Mouse (Mus musculus) right cerebral cortex, postnatal 10 days (tissue): Measurements from ENCODE around the gene Crybb3.

Experiments
- DNase-seq, 2 experiments: peaks; one replicate each; pipeline ENCODE4 v3.0.0; 2021; ENCODE audit warnings: low spot score in 2 of 2

Gene Crybb3

GRCm38 (mm10) chr5:113105035-113105434 lies 23.7 kb upstream of the Crybb3 start:
- no peak for DNase-seq

DNA sequence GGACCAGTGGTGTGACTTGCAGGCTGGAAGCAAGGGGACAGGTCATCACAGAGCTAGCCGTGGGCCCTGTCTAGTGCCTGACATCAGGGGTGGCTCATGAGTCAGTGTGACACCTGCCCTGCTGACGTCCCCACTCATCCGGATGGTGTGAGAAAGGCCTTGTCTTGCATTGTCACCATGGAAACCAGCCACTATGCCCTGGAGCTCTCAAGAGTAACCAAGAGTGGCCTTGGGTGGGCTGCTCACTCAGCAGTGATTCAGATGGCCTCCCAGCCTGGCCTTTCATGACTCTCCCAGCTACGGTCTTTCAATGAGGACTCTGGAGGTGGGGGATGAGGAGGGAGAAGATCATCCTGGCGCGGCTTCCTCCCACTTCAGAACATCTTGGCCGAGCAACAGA lies 21.1 kb upstream of the Crybb3 start:
- no peak for DNase-seq

- no peak for DNase-seq
Observed at GRCm38 (mm10) chr5:113101457-113101856, 20.1 kb upstream of the Crybb3 start.

- no peak for DNase-seq
Observed at GRCm38 (mm10) chr5:113100422-113100821, 19.0 kb upstream of the Crybb3 start.

DNA sequence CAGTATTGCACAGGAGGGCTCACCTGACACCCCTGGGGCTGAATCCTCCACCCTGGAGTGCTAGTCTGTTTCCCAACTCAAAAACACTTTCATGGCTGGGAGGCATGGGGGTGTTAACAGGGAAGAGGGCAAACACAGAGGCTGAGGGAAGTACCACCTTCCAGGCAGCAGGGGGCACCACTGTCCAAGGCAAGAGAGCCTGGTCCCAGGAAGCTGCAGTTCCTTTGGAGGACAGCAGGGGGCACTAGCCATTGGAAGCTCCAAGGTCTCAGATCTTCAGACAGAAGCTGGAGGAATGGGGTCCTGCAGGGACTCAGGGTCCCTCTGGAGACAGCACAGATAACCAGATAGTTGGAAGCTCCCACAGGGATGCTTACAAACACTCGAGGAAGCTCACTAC lies 18.2 kb upstream of the Crybb3 start:
- peak; percentile 89 to 93 for DNase-seq

- DNase-seq: no peak
Observed at GRCm38 (mm10) chr5:113097551-113097950, 16.2 kb upstream of the Crybb3 start.

DNA sequence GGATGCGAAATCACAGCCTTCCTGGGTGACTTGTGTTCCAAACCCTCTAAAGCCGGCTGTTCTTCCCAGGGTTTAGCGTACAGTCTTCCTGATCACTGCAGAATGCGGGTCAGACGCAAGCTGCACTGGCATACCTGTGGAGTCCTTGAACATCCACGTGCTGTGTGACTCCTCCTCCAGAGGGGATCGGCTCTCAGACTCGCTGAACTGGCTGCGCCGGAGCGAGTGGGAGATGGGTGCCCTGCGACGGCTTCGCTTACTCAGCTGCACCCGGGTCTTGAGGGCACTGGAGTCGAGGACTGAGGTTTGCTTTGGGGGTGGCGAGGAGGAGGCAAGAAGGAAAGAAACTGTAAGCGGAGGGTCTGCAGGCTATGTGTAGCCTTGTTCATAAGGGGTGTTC lies 14.1 kb upstream of the Crybb3 start:
- DNase-seq: no peak

- no peak for DNase-seq
Observed at GRCm38 (mm10) chr5:113092406-113092805, 11.0 kb upstream of the Crybb3 start.

DNA sequence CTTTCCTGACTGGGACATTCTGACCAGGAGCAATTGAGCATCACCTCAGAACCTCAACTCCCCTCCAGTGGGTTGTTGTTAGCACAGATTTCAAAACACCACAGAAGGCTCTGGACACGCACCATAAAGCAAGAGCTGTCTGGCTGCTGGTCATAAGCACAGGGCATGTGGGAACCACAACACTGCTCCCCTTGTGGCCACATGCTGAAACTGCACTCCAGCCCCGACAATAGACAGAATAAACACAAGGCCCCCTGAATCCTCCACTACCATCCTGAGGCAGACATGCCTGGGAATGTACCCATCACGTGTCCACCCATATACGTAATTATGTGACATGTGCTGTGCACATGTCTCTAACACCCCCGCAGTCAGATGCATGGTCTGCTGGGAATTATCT lies 9.8 kb upstream of the Crybb3 start:
- peak in 1 of 2 experiments; percentile 76 for DNase-seq

DNA sequence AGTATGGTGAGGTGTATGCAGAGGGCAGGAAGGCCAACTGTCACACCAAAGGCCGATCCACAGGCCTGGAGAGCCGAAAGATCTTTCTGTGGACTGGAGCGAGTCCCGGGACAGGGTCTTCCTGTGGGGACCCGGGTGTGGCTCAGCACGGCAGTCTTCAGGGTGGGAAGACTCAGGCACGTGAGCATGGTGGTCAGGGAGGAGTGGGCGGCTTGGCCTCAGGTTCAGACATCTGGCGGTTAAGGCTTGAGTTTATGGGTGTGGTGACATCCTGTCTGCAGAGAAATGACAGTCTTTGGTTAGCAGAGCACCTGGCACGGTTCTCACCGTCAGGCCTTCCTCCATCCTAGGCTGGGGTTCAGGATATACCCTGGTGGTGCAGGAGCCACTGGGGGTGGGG lies 9.4 kb upstream of the Crybb3 start:
- DNase-seq: no peak

DNA sequence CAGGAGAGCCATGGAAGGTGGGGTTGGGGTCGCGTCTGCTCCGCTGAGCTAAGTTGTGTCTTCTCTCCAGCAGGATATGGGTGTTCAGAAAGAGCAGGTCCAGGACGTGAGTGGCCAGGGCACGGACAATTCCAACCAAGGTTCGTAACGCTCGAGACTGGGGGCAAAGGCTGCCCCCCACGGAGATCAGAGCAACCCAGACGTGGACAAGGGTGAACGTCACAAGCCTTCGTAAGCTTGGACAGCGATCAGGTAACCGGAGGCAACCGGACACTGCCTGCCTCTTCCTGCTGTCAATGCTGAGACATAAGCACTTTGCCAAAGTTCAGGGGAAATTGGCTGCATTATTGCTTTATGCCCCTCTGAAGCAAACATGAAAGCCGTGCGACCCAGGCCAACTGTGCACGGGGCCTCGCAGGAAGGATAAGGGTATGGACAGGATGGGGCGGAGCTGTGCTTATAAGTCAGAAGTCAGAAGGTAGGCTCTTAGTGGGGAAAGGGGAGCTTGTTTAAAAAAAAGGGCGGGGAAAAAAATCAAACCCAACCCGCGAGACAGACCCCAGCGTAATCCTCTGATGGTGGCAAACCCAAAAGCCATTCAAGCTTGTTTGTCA lies 8.8 kb upstream of the Crybb3 start:
- DNase-seq: no peak

- no peak for DNase-seq
Observed at GRCm38 (mm10) chr5:113087465-113087864, 6.1 kb upstream of the Crybb3 start.

- no peak for DNase-seq
Observed at GRCm38 (mm10) chr5:113086990-113087389, 5.6 kb upstream of the Crybb3 start.

DNA sequence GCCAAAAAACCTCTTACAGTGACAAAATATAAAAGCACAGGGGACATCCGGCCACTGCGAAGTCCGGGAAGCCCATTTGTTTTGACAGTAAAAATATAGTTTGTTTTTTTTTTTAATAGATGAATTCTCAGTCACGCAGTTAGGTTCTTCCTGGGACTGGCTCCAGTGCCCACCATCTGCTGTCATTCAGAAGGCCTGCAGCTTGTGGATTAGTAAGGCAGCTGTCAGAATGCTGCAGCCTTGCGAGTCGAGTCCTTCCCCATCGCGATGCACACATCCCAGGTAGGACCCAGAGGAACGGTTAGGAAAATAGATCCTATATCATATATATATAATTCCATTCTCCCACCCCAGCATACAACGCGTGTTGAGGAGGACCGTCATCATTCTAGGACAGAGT lies 5.1 kb upstream of the Crybb3 start:
- peak; percentile 72 to 83 for DNase-seq

DNA sequence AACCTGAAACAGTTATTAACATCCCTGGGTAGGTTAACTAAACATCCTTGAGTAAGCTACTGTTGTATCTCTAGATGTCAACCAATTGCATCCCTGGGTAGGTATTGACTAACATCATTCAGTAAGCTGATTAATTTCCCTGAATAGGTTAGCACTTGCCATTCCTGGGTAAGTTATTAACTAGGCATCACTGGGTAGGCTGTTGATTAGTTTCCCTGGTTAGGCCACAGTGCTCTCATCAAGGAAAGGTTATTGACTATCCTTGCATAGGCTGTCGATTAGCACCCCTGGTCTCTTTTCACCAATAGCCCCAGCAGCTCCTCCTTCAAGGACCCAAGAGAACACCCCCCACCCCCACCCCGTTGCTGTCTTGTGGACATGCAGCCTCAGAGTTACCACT lies 4.5 kb upstream of the Crybb3 start:
- no peak for DNase-seq

GRCm38 (mm10) chr5:113084309-113084708 lies 2.9 kb upstream of the Crybb3 start:
- DNase-seq: no peak

DNA sequence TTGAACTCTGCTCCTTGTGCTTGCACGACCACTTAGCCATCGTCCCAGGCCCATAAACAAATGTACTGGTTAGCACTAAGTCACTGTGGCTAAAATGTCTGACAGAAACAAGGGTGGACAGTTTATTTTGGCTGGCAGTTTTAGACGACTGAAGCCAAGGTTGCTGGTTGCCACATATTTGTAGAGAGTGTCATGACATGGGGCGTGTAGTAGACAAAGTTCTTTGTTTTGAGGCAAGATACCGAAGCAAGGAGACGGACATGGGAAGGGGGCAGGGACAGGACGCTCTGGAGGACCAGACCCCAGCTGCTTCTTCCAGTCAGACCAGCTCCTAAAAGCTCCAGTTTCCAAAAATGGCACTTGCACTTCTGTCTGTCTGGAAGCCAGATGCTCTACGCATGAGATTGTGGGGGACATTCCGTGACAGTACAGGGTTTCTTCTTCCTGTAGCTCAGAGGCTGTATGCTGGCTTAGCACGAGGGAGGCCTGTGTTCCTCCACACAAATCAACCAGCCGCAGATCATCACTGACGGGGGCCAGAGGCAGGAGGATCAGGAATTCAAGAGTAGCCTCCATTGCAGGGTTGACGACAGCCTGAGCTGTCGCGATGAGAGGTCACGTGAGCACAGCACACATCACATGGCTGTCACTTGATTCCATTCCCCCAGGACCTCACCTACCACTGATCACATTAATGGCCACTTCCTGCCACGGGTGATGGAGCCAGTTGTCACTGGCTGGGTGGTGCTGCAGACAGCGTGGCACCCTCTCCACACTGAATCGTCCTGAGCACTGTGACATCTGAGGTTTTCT lies 1.2 kb upstream of the Crybb3 start:
- peak in 1 of 2 experiments; percentile 54 for DNase-seq

DNA sequence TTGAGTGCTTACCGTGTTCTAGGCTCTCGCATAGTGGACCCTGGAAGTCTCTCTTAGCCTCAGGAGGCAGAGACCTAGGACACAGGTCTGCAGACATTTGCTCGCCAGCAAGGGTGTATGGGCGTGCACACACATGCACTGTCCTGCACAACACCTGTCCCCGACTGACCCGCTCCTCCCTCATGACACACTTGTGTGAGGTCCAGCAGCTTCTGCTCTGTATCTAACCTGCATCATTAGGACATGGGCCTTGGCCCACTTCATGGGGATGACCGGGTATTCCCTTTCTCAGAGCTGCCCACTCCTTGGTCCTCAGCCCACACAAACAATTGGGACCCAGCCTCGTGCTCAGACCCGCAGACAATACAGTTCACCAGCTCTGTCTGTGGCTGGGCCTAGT lies 364 bp downstream of the Crybb3 start:
- no peak for DNase-seq

GRCm38 (mm10) chr5:113079783-113080182 lies 1.6 kb downstream of the Crybb3 start:
- peak; percentile 48 to 68 for DNase-seq

GRCm38 (mm10) chr5:113078686-113079085 lies 2.7 kb downstream of the Crybb3 start:
- DNase-seq: no peak

GRCm38 (mm10) chr5:113070017-113070416 lies 11.4 kb downstream of the Crybb3 start, which contains the start of gene Crybb2:
Gene Crybb2 (minus strand): TSS chr5:113070117.
- no peak for DNase-seq

- DNase-seq: peak; percentile 83 to 90
Observed at GRCm38 (mm10) chr5:113054308-113054707, 27.1 kb downstream of the Crybb3 start.

DNA sequence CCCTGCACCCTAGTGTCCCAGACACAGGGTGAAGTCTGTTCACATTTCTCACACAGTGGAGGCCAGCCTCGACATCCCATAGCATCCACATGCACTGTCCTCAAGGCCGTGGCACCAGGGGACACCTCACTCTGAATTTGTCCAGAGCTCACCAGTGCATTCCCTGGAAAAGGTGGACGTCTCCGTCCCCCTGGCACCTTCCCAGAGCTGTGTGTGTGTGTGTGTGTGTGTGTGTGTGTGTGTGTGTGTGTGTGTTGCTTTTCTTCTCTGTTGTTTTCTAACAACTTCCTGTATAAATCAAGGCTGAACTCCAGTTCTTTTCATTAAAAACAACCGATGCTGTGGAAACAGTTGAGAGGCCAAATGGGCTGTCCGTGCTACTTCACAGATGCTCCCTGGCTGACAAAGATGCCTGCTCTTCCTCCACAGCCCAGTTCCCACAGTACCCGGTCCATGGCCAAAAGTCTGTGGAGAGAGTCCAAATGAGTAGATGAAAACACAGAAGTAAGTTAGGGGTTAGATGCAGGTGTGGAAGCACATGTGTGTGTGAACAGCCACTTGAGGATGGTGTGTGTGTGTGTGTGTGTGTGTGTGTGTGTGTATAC lies 30.7 kb downstream of the Crybb3 start:
- no peak for DNase-seq
